In genomic region chr5:135257559-135257958, GRCm38 (mm10) we compare ENCODE assay signal across 9 mouse cellular contexts. TPM values are rescaled to one million over a fixed set of nuclear protein-coding genes. Genes with fewer than 3 reads are reported as not detected.
DNase-seq lines count a peak whose midpoint lies in the region; ATAC-seq lines count a peak whose summit lies in the region.
"Had no signal": no experiment of that assay in that cellular context is flagged by ENCODE, and none has a peak within 500 bp of the region (broad histone marks: within the 10 kb centered on the region; RNA-seq: fewer than 3 reads in every experiment).

No protein-coding gene starts in this region.

- peaks cover 57% of the 10 kb centered on the region for H3K4me1 ChIP-seq in midbrain, embryonic 10.5 days
- H3K4me1 ChIP-seq in midbrain, embryonic 11.5 days (ENCODE audit: control insufficient read depth, insufficient read depth, low read length), result peaks cover 24% of the 10 kb centered on the region
- peaks cover 25% of the 10 kb centered on the region for H3K4me1 ChIP-seq in hindbrain, embryonic 15.5 days (replicated peaks)

- H3K4me3 ChIP-seq in midbrain, embryonic 10.5 days, result no peak overlapping the region
- no peak overlapping the region for H3K4me3 ChIP-seq in midbrain, embryonic 11.5 days (ENCODE audit: low read depth, low read length)
- H3K4me3 ChIP-seq in hindbrain, embryonic 15.5 days, result no peak overlapping the region

- intact Hi-C loops in heart, postnatal 10 days (cut with DNase I), result no loop called here

- H3K27me3 ChIP-seq in midbrain, embryonic 10.5 days (ENCODE audit: low read depth, poor library complexity, severe bottlenecking), result no peaks in the 10 kb centered on the region
- no peaks in the 10 kb centered on the region for H3K27me3 ChIP-seq in midbrain, embryonic 11.5 days (ENCODE audit: control insufficient read depth, insufficient read depth, low read length)
- H3K27me3 ChIP-seq in hindbrain, embryonic 15.5 days, result no peaks in the 10 kb centered on the region

- peak; percentile 24 for DNase-seq in CD4-positive, CD25-positive, alpha-beta regulatory T cell, adult 2 months (ENCODE audit: low read depth, low spot score)
- DNase-seq in midbrain, embryonic 10.5 days (ENCODE audit: low spot score), result no peak
- no peak for DNase-seq in midbrain, embryonic 11.5 days (ENCODE audit: low spot score, missing footprints)
- peak; percentile 57 for DNase-seq in testis, postnatal 10 days (ENCODE audit: low spot score)
- no peak for DNase-seq in right cerebral cortex, postnatal 10 days (ENCODE audit: low spot score in 2 of 2)
- no peak for DNase-seq in heart, postnatal 10 days

- no peak overlapping the region for H3K4me2 ChIP-seq in midbrain, embryonic 11.5 days
- no peak overlapping the region for H3K4me2 ChIP-seq in hindbrain, embryonic 15.5 days

- peak overlapping the region; percentile 93 for H3K27ac ChIP-seq in midbrain, embryonic 10.5 days (replicated peaks)
- H3K27ac ChIP-seq in midbrain, embryonic 11.5 days (ENCODE audit: low read depth, low read length), result no peak overlapping the region
- H3K27ac ChIP-seq in hindbrain, embryonic 15.5 days (replicated peaks), result peak overlapping the region; percentile 85

- H3K9ac ChIP-seq in midbrain, embryonic 11.5 days (ENCODE audit: low read length), result no peak overlapping the region
- no peak overlapping the region for H3K9ac ChIP-seq in hindbrain, embryonic 15.5 days

- ATAC-seq in CD4-positive, CD25-positive, alpha-beta regulatory T cell, adult 4 months, result no peak
- ATAC-seq in midbrain, embryonic 11.5 days (ENCODE audit: low FRiP score), result no peak
- no peak for ATAC-seq in hindbrain, embryonic 15.5 days (ENCODE audit: low FRiP score, low read depth)
- ATAC-seq: inflammation-experienced regulatory T-cells, adult 6 months had no signal

- whole genome bisulfite sequencing in midbrain, embryonic 10.5 days, result 77% methylated on average over 12 of the region's 12 CpGs
- WGBS in midbrain, embryonic 11.5 days, result 84% methylated on average over 12 of the region's 12 CpGs
- 79% methylated on average over 12 of the region's 12 CpGs for WGBS in hindbrain, embryonic 15.5 days

- H3K36me3 ChIP-seq in midbrain, embryonic 10.5 days, result no peaks in the 10 kb centered on the region
- no peaks in the 10 kb centered on the region for H3K36me3 ChIP-seq in midbrain, embryonic 11.5 days (ENCODE audit: control insufficient read depth, insufficient read depth, low read length)
- no peaks in the 10 kb centered on the region for H3K36me3 ChIP-seq in hindbrain, embryonic 15.5 days

- H3K9me3 ChIP-seq in midbrain, embryonic 10.5 days (replicated peaks), result peaks cover 14% of the 10 kb centered on the region
- H3K9me3 ChIP-seq in midbrain, embryonic 11.5 days (ENCODE audit: control insufficient read depth, low read length), result peaks cover 4% of the 10 kb centered on the region
- H3K9me3 ChIP-seq in hindbrain, embryonic 15.5 days, result no peaks in the 10 kb centered on the region

RNA-seq across cellular contexts. Expression of gene Fzd9, which starts 6.5 kb away (rescaled TPM):
- polyA plus RNA-seq in CD4-positive, CD25-positive, alpha-beta regulatory T cell, adult 4 months (2017; shearing (Covaris generic)), result not detected
- polyA plus RNA-seq in midbrain, embryonic 10.5 days (2016; fragmentation: Nextera tagmentation; extraction: Ambion mirVana), result 15.5 and 16.0 TPM in 2 replicates
- 7.6 and 9.9 TPM in 2 replicates for polyA plus RNA-seq in midbrain, embryonic 11.5 days (2014; fragmentation: Nextera tagmentation; extraction: Ambion mirVana)
- 18.5 and 20.9 TPM in 2 replicates for polyA plus RNA-seq in hindbrain, embryonic 15.5 days (2015; fragmentation: Nextera tagmentation; extraction: Ambion mirVana)
- total RNA-seq in heart, postnatal 10 days (2021), result under 1 TPM; 0.55 to 0.84 TPM

Comparison
In these comparisons a context has a peak if more than half of its experiments do, and no peak if none do; other contexts are left out.
1. DNase-seq: peak in CD4-positive, CD25-positive, alpha-beta regulatory T cell, adult 2 months (single experiment) and testis, postnatal 10 days (single experiment); none in midbrain, embryonic 10.5 days (single experiment), midbrain, embryonic 11.5 days (single experiment), right cerebral cortex, postnatal 10 days (0 of 2) and heart, postnatal 10 days (0 of 2).